Mouse (Mus musculus) liver, embryonic 14.5 days (tissue): ENCODE results near the gene Ccdc171. TPM values are rescaled to one million over a fixed set of nuclear protein-coding genes. Genes with fewer than 3 reads are reported as not detected.

Source experiments
- ATAC-seq: fragments of 200-750 bp; cut with Nextera tagmentation; 2 replicates; pipeline ENCODE4 v1.8.0; 2017; ENCODE audit warnings: moderate number of reproducible peaks, mild to moderate bottlenecking, moderate library complexity; ENCODE audit not compliant: insufficient read depth
- DNase-seq, 3 experiments: peaks; one replicate each; pipeline ENCODE4 v3.0.0-alpha.2; 2012 to 2013; ENCODE audit warnings: low read depth in 3 of 3, low spot score in 3 of 3
- H3K27ac ChIP-seq: fragments of 300-500 bp; sonication (generic); 2 replicates; pipeline ENCODE4 v1.5.1; 2014; ENCODE audit warnings: moderate library complexity, mild to moderate bottlenecking, control low read depth, inconsistent platforms
- H3K27me3 ChIP-seq: fragments of 300-500 bp; sonication (generic); 2 replicates; pipeline ENCODE4 v1.6.1; 2014; ENCODE audit warnings: mild to moderate bottlenecking, low read length, moderate library complexity; ENCODE audit not compliant: control insufficient read depth, insufficient read depth
- H3K36me3 ChIP-seq: fragments of 300-500 bp; sonication (generic); replicated peaks from 2 replicates; pipeline ENCODE4 v1.6.1; 2014; ENCODE audit warnings: low read depth; ENCODE audit not compliant: control insufficient read depth, insufficient read depth
- H3K4me1 ChIP-seq, 2 experiments: fragments of 200-500 bp in 1 of 2; fragments of 300-500 bp in 1 of 2; sonication (generic) in 1 of 2; replicated peaks; 2 replicates each; pipeline ENCODE4 v1.6.1; 2012 to 2014; ENCODE audit warnings: antibody characterized with exemption in 1 of 2, inconsistent platforms in 1 of 2, low read length in 1 of 2; ENCODE audit not compliant: control insufficient read depth in 2 of 2, insufficient read depth in 2 of 2
- H3K4me2 ChIP-seq: fragments of 300-500 bp; sonication (generic); 2 replicates; pipeline ENCODE4 v1.6.1; 2014; ENCODE audit warnings: low read depth, mild to moderate bottlenecking, control low read depth, moderate library complexity
- H3K4me3 ChIP-seq, 2 experiments: fragments of 200-500 bp in 1 of 2; fragments of 300-500 bp in 1 of 2; sonication (generic) in 1 of 2; 2 replicates each; pipeline ENCODE4 v1.5.1; 2012 to 2014; ENCODE audit warnings: low read depth in 2 of 2, low read length in 2 of 2, mild to moderate bottlenecking in 2 of 2, control low read depth in 1 of 2, inconsistent platforms in 1 of 2, moderate library complexity in 1 of 2; ENCODE audit not compliant: insufficient read depth in 1 of 2
- H3K9ac ChIP-seq: fragments of 300-500 bp; sonication (generic); replicated peaks from 2 replicates; pipeline ENCODE4 v1.6.1; 2014; ENCODE audit warnings: mild to moderate bottlenecking, control low read depth, moderate library complexity
- H3K9me3 ChIP-seq: fragments of 300-500 bp; sonication (generic); 2 replicates; pipeline ENCODE4 v1.6.1; 2016; ENCODE audit warnings: low read length, mixed read lengths; ENCODE audit not compliant: control insufficient read depth
- CTCF ChIP-seq: IDR thresholded peaks from 2 replicates; pipeline ENCODE4 v1.5.1; 2016; ENCODE audit warnings: antibody characterized with exemption, low read depth, control low read depth
- EP300 ChIP-seq: IDR thresholded peaks from 2 replicates; pipeline ENCODE4 v1.6.1; 2016; ENCODE audit warnings: antibody characterized with exemption, low read depth
- WGBS: fragments of 180-500 bp; shearing (Covaris S2); extraction: QIAGEN DNeasy Blood & Tissue Kit; methylation state at CpG from one replicate; pipeline ENCODE4 v1.1.7; 2014; ENCODE audit not compliant: insufficient replicate concordance; 5-methylcytosine and 5-hydroxymethylcytosine counted together
- polyA plus RNA-seq, 2 experiments: library from polyadenylated mRNA; depleted of rRNA in 1 of 2; stranded (reverse) in 1 of 2; unstranded in 1 of 2; fragments of >200 nt; fragmentation: Nextera tagmentation in 1 of 2; extraction: Ambion mirVana in 1 of 2; gene quantifications; 2 replicates each; pipeline versions ENCODE4 v1.2.1 to v1.2.3; 2012 to 2014

The Ccdc171 gene
- polyA plus RNA-seq, 2 experiments, result 0.77 to 0.89 TPM

GRCm38 (mm10) chr4:83576315-83576714 is 51.0 kb downstream of the Ccdc171 start:
- H3K27me3 ChIP-seq, result no peaks in the 10 kb centered on the region
- H3K9me3 ChIP-seq, result no peaks in the 10 kb centered on the region
- peak overlapping the region; percentile 25 for H3K4me2 ChIP-seq
- no peaks in the 10 kb centered on the region for H3K36me3 ChIP-seq
- TF ChIP-seq CTCF (no peak), EP300 (peak; percentile 87)
- no peak overlapping the region for H3K27ac ChIP-seq
- 9% methylated on average over 3 of the region's 3 CpGs for WGBS
- no peak overlapping the region for H3K9ac ChIP-seq
- ATAC-seq (peak; percentile 85), DNase-seq (peak; percentile 49 to 72 (median 56))
- H3K4me1 ChIP-seq, result peaks cover 5 to 12% of the 10 kb centered on the region in 2 experiments
- no peak overlapping the region for H3K4me3 ChIP-seq

GRCm38 (mm10) chr4:83580157-83580556 is 54.8 kb downstream of the Ccdc171 start:
- H3K9ac ChIP-seq, result no peak overlapping the region
- 20% methylated on average over 1 of the region's 1 CpGs for WGBS
- peaks cover 5 to 12% of the 10 kb centered on the region in 2 experiments for H3K4me1 ChIP-seq
- no peak for DNase-seq
- no peaks in the 10 kb centered on the region for H3K9me3 ChIP-seq
- no peak overlapping the region for H3K4me2 ChIP-seq
- no peak overlapping the region for H3K27ac ChIP-seq
- no peaks in the 10 kb centered on the region for H3K27me3 ChIP-seq
- ATAC-seq, result no peak
- H3K36me3 ChIP-seq, result no peaks in the 10 kb centered on the region
- TF ChIP-seq EP300 (no peak), CTCF (peak; percentile 20; the same call in 1 of the 2 replicates)
- H3K4me3 ChIP-seq, result no peak overlapping the region

DNA sequence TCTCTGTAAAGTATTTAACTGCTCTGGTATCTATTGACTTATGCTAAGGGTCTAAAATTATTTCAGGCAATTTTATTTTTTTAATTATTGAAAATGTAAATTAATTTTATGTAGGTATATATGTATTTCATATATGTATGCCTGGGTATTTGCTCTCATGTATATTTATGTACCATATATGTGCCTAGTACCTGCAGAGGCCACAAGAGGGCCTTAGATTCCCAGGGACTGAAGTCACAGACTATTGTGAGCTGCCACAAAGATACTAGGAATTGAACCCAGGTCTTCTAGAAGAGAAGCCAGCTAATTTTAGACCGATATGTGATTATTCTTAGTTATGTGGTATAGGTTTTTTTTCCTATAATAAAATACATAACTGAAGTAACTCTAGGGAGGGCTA is 62.2 kb downstream of the Ccdc171 start:
- H3K27me3 ChIP-seq, result no peaks in the 10 kb centered on the region
- no peak overlapping the region for H3K27ac ChIP-seq
- no peak overlapping the region for H3K9ac ChIP-seq
- H3K36me3 ChIP-seq, result no peaks in the 10 kb centered on the region
- H3K4me3 ChIP-seq, result no peak overlapping the region
- H3K4me1 ChIP-seq, result no peaks in the 10 kb centered on the region
- no peaks in the 10 kb centered on the region for H3K9me3 ChIP-seq
- 67% methylated on average over 1 of the region's 1 CpGs for WGBS
- DNase-seq (no peak), ATAC-seq (no peak)
- H3K4me2 ChIP-seq, result no peak overlapping the region
- TF ChIP-seq EP300 (no peak), CTCF (no peak)

DNA sequence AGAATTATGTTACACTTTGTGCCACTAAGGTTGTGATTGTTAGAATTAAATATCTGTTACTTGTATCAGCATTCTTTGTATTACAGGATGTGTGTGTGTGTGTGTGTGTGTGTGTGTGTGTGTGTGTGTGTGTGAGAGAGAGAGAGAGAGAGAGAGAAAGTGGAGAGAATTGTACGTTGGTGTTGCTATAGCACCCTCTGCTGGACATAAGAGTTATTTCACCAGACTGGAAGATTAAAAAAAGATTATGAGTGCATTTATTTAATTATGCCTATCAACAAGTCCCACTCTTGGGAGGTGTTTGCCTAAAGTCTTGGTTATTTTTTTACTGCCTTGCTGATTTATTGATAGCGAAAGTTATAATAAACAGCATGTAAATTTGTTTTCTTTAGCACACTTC is 71.1 kb downstream of the Ccdc171 start:
- no peak for TF ChIP-seq EP300
- TF ChIP-seq CTCF, result peak; percentile 66
- DNase-seq, result no peak
- Histone ChIP-seq H3K4me3 (no peak overlapping the region), H3K36me3 (no peaks in the 10 kb centered on the region), H3K27me3 (no peaks in the 10 kb centered on the region), H3K9me3 (no peaks in the 10 kb centered on the region), H3K4me1 (no peaks in the 10 kb centered on the region), H3K27ac (no peak overlapping the region), H3K4me2 (no peak overlapping the region), H3K9ac (no peak overlapping the region)
- WGBS, result 8% methylated on average over 2 of the region's 2 CpGs
- no peak for ATAC-seq

DNA sequence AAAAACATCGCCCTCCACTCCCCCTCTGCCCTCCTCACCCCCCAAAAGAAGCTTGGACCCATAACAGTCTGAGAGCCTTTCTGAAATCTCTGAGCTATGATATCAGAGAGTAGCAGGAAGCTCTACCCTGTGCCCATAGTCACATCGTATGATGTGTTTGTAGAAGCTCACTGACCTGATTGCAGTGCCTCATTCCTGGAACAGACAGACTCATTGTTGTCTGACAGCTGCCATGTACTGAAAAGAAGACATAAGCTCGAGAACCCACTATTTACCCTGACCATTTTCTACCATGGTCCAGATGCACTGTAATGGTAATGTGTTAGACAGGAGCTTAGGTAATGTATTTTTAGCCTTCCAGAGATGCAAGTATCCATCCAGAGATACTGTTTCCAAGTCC is 85.8 kb downstream of the Ccdc171 start:
- ATAC-seq (no peak), DNase-seq (no peak)
- H3K4me2 ChIP-seq, result no peak overlapping the region
- TF ChIP-seq EP300 (no peak), CTCF (no peak)
- no peak overlapping the region for H3K27ac ChIP-seq
- H3K9me3 ChIP-seq, result no peaks in the 10 kb centered on the region
- H3K27me3 ChIP-seq, result no peaks in the 10 kb centered on the region
- no peak overlapping the region for H3K4me3 ChIP-seq
- H3K36me3 ChIP-seq, result no peaks in the 10 kb centered on the region
- H3K4me1 ChIP-seq, result no peaks in the 10 kb centered on the region
- no peak overlapping the region for H3K9ac ChIP-seq
- 59% methylated on average over 3 of the region's 3 CpGs for WGBS
